Mouse (Mus musculus) embryonic fibroblast, embryonic 13.5 days (primary cell): Measurements from ENCODE around the gene Ap1g1.

Source experiments
- CTCF ChIP-seq: IDR thresholded peaks from 2 replicates; pipeline ENCODE4 v1.5.1; 2011; ENCODE audit warnings: mild to moderate bottlenecking, control low read depth, low read length, moderate library complexity, borderline replicate concordance; ENCODE audit not compliant: insufficient read depth
- POLR2A ChIP-seq: IDR thresholded peaks from 2 replicates; pipeline ENCODE4 v1.6.1; 2011; ENCODE audit warnings: low read depth, mild to moderate bottlenecking, control low read depth, low read length, moderate library complexity

DNA sequence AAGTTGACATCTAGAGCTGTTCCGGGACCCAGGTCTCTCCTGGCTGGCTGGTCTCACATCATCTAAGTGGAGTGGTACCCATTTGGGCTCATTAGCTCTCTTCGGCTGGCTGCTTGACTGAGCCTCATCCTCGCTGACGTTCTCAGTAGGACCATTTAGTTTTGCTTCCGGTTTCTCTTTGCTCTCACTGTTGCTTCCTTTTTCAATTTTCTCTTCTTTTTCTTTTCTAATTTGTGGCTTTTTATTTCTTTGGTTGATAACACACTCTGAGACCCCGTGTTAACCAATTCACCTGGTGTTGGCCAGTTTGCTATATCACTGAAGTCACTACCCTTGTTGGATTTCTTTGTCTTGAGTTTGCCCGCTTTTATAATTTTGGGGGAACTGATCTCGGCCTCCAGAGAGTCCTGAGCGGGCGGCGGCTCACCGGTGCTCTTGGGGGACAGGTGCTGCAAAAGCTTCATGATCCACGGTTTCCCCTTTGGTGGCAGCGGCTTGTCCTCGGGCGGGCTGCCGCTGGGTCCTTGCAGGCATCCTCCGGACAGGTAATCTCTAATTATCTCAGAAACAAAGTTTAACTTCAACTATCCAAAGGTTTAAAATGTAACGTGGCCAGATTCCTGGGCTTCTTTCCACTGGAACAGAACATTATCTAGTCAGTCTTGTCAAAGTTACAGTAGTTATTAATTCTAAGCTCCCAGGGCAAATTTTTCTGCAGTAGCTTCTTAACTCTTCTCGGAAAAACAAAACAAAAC, 26.4 kb upstream of the Ap1g1 start:
- no peak for TF ChIP-seq POLR2A
- TF ChIP-seq CTCF = no peak
